Mouse (Mus musculus) thymus, adult 2 months (tissue): ENCODE data around the gene Armcx2.

Experiments
- CTCF ChIP-seq: fragments of 200-500 bp; IDR thresholded peaks from 2 replicates; pipeline ENCODE4 v1.5.1; 2012; ENCODE audit warnings: mild to moderate bottlenecking, control low read depth, low read length, moderate library complexity, borderline replicate concordance; ENCODE audit not compliant: control insufficient read depth, poor library complexity, insufficient read depth; ENCODE audit errors: extremely low read depth
- POLR2A ChIP-seq: fragments of 200-500 bp; IDR thresholded peaks from 2 replicates; pipeline ENCODE4 v1.6.1; 2012; ENCODE audit warnings: mild to moderate bottlenecking, low read length, control low read depth, moderate library complexity; ENCODE audit not compliant: control insufficient read depth, poor library complexity, insufficient read depth; ENCODE audit errors: extremely low read depth

- TF ChIP-seq POLR2A (no peak), CTCF (no peak)
Measured at GRCm38 (mm10) chrX:134849662-134850061, 40.6 kb upstream of the Armcx2 start.
